Comparison of ENCODE assay signal across 11 mouse cellular contexts in the genomic region with DNA sequence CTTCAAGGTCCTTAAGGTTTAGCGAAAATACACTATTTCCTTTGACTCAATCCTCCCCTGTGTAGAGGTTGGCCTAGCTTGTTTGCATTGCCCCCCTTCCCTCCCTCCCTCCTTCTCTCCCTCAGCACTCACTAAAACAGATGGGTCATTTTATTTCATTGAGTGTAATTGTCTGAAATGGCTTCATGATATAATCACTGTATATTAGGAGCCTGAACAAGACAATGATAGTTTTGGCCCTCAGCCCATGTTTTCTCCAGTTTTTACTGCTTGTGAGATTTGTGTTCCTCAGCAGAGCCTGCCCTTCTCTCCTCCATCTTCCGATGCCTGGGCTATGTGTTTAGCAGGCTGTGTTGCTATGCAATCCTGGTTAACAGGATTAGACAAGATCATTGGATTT.
DNase-seq lines count a peak whose midpoint lies in the region; ATAC-seq lines count a peak whose summit lies in the region.
"Had no signal": no experiment of that assay in that cellular context is flagged by ENCODE, and none has a peak within 500 bp of the region (broad histone marks: within the 10 kb centered on the region; RNA-seq: fewer than 3 reads in every experiment).

No protein-coding gene starts in this region.

- H3K9me3 ChIP-seq in hindbrain, embryonic 16.5 days (ENCODE audit: control insufficient read depth, low read length): no peaks in the 10 kb centered on the region
- H3K9me3 ChIP-seq in hindbrain, embryonic 13.5 days: no peaks in the 10 kb centered on the region
- no peaks in the 10 kb centered on the region for H3K9me3 ChIP-seq in lung, embryonic 15.5 days
- no peaks in the 10 kb centered on the region for H3K9me3 ChIP-seq in embryonic facial prominence, embryonic 13.5 days
- H3K9me3 ChIP-seq in limb, embryonic 13.5 days: no peaks in the 10 kb centered on the region
- H3K9me3 ChIP-seq: megakaryocyte, embryonic 14.5 days had no signal

- no peak overlapping the region for H3K4me2 ChIP-seq in hindbrain, embryonic 16.5 days (ENCODE audit: low read length)
- no peak overlapping the region for H3K4me2 ChIP-seq in hindbrain, embryonic 13.5 days
- H3K4me2 ChIP-seq in lung, embryonic 15.5 days: no peak overlapping the region
- no peak overlapping the region for H3K4me2 ChIP-seq in embryonic facial prominence, embryonic 13.5 days
- no peak overlapping the region for H3K4me2 ChIP-seq in limb, embryonic 13.5 days (replicated peaks)

- H3K27ac ChIP-seq in hindbrain, embryonic 16.5 days (ENCODE audit: low read depth, low read length): no peak overlapping the region
- no peak overlapping the region for H3K27ac ChIP-seq in hindbrain, embryonic 13.5 days
- H3K27ac ChIP-seq in lung, embryonic 15.5 days: peak overlapping the region; percentile 79
- H3K27ac ChIP-seq in embryonic facial prominence, embryonic 13.5 days: peak overlapping the region; percentile 44; the same call in 1 of the 2 replicates
- H3K27ac ChIP-seq in limb, embryonic 13.5 days: no peak overlapping the region

- peak; percentile 72; the same call in 1 of the 2 replicates for ATAC-seq in hindbrain, embryonic 16.5 days
- ATAC-seq in hindbrain, embryonic 13.5 days (ENCODE audit: low FRiP score): no peak
- ATAC-seq in lung, embryonic 15.5 days (ENCODE audit: borderline replicate concordance, extremely low read depth, low FRiP score, low TSS enrichment): peak; percentile 92
- no peak for ATAC-seq in embryonic facial prominence, embryonic 13.5 days (ENCODE audit: insufficient number of reproducible peaks, insufficient read depth, low FRiP score, low TSS enrichment, low read depth)
- peak; percentile 79 for ATAC-seq in limb, embryonic 13.5 days (ENCODE audit: low FRiP score, low read depth)

- no peak overlapping the region for H3K9ac ChIP-seq in hindbrain, embryonic 16.5 days (ENCODE audit: low read depth, low read length)
- no peak overlapping the region for H3K9ac ChIP-seq in hindbrain, embryonic 13.5 days
- no peak overlapping the region for H3K9ac ChIP-seq in lung, embryonic 15.5 days
- no peak overlapping the region for H3K9ac ChIP-seq in embryonic facial prominence, embryonic 13.5 days
- no peak overlapping the region for H3K9ac ChIP-seq in limb, embryonic 13.5 days

- no peak overlapping the region for H3K4me3 ChIP-seq in hindbrain, embryonic 16.5 days (ENCODE audit: low read length)
- no peak overlapping the region for H3K4me3 ChIP-seq in hindbrain, embryonic 13.5 days
- no peak overlapping the region for H3K4me3 ChIP-seq in lung, embryonic 15.5 days
- H3K4me3 ChIP-seq in embryonic facial prominence, embryonic 13.5 days: no peak overlapping the region
- H3K4me3 ChIP-seq in limb, embryonic 13.5 days: no peak overlapping the region
- H3K4me3 ChIP-seq: megakaryocyte, embryonic 14.5 days had no signal

- DNase-seq in lung, postnatal 36 days: no peak
- DNase-seq in cerebellum, postnatal 25 days: no peak
- no peak for DNase-seq in thymus, postnatal 14 days
- DNase-seq: cerebellum, adult 9-11 months; right cerebral cortex, postnatal 4 days had no signal

- no peaks in the 10 kb centered on the region for H3K36me3 ChIP-seq in hindbrain, embryonic 16.5 days (ENCODE audit: control insufficient read depth, insufficient read depth, low read length)
- H3K36me3 ChIP-seq in hindbrain, embryonic 13.5 days: no peaks in the 10 kb centered on the region
- H3K36me3 ChIP-seq in lung, embryonic 15.5 days: no peaks in the 10 kb centered on the region
- 0 out of 2 replicates have a peak, but pooled peaks cover 3% of the 10 kb centered on the region for H3K36me3 ChIP-seq in embryonic facial prominence, embryonic 13.5 days
- peaks cover 5% of the 10 kb centered on the region; the same call in 1 of the 2 replicates for H3K36me3 ChIP-seq in limb, embryonic 13.5 days

- no peaks in the 10 kb centered on the region for H3K27me3 ChIP-seq in hindbrain, embryonic 16.5 days (replicated peaks; ENCODE audit: control insufficient read depth, insufficient read depth, low read length)
- H3K27me3 ChIP-seq in hindbrain, embryonic 13.5 days: no peaks in the 10 kb centered on the region
- no peaks in the 10 kb centered on the region for H3K27me3 ChIP-seq in lung, embryonic 15.5 days
- no peaks in the 10 kb centered on the region for H3K27me3 ChIP-seq in embryonic facial prominence, embryonic 13.5 days
- no peaks in the 10 kb centered on the region for H3K27me3 ChIP-seq in limb, embryonic 13.5 days
- H3K27me3 ChIP-seq: megakaryocyte, embryonic 14.5 days had no signal

- WGBS in hindbrain, embryonic 16.5 days: 75% methylated on average over 2 of the region's 2 CpGs
- WGBS in hindbrain, embryonic 13.5 days: 78% methylated on average over 2 of the region's 2 CpGs
- WGBS in lung, embryonic 15.5 days: 33% methylated on average over 2 of the region's 2 CpGs
- 53% methylated on average over 2 of the region's 2 CpGs for WGBS in embryonic facial prominence, embryonic 13.5 days
- 44% methylated on average over 2 of the region's 2 CpGs for WGBS in limb, embryonic 13.5 days

- no peaks in the 10 kb centered on the region for H3K4me1 ChIP-seq in hindbrain, embryonic 16.5 days (ENCODE audit: control insufficient read depth, insufficient read depth, low read depth, low read length)
- no peaks in the 10 kb centered on the region for H3K4me1 ChIP-seq in hindbrain, embryonic 13.5 days (replicated peaks)
- H3K4me1 ChIP-seq in lung, embryonic 15.5 days: peaks cover 6% of the 10 kb centered on the region
- H3K4me1 ChIP-seq in embryonic facial prominence, embryonic 13.5 days: peaks cover 21% of the 10 kb centered on the region
- peaks cover 30% of the 10 kb centered on the region for H3K4me1 ChIP-seq in limb, embryonic 13.5 days

Comparison
In these comparisons a context has a peak if more than half of its experiments do, and no peak if none do; other contexts are left out.
1. ATAC-seq: peak in hindbrain, embryonic 16.5 days (single experiment), lung, embryonic 15.5 days (single experiment) and limb, embryonic 13.5 days (single experiment); none in hindbrain, embryonic 13.5 days (single experiment) and embryonic facial prominence, embryonic 13.5 days (single experiment).
2. H3K27ac ChIP-seq: peak in lung, embryonic 15.5 days (single experiment) and embryonic facial prominence, embryonic 13.5 days (single experiment); none in hindbrain, embryonic 16.5 days (single experiment), hindbrain, embryonic 13.5 days (single experiment) and limb, embryonic 13.5 days (single experiment).